27 mouse cellular contexts compared by ENCODE assay signal in the genomic region with DNA sequence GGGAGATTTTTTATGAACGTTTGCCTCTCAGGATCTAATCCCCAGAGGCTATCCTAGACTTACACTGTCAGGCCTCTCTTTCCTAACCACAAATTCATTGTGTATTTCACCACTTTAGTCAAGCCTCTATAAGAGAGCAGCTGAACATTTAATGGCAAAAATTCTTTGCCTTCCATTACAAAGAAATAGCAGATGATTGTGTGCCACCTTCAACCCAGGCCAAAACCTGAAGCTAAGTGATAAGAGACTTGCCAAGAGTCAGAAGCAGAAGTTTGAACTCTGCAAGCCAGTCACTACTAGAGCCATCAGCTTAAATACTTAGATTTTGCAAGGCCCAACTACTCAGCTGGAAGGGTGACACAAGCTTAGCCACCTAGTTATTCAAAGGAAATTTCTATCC.
"Had no signal": no experiment of that assay in that cellular context is flagged by ENCODE, and none has a peak within 500 bp of the region (broad histone marks: within the 10 kb centered on the region; RNA-seq: fewer than 3 reads in every experiment).

No protein-coding gene starts in this region.

- H3K9ac ChIP-seq: embryonic facial prominence, embryonic 12.5 days; embryonic facial prominence, embryonic 13.5 days; embryonic facial prominence, embryonic 15.5 days; forebrain, embryonic 12.5 days; forebrain, embryonic 13.5 days; forebrain, embryonic 15.5 days; forebrain, postnatal 0 days had no signal

- H3K27me3 ChIP-seq: embryonic facial prominence, embryonic 12.5 days; embryonic facial prominence, embryonic 13.5 days; embryonic facial prominence, embryonic 15.5 days; forebrain, embryonic 12.5 days; forebrain, embryonic 13.5 days; forebrain, embryonic 15.5 days had no signal

- H3K36me3 ChIP-seq: embryonic facial prominence, embryonic 10.5 days; embryonic facial prominence, embryonic 12.5 days; embryonic facial prominence, embryonic 13.5 days; embryonic facial prominence, embryonic 15.5 days; forebrain, embryonic 10.5 days; forebrain, embryonic 12.5 days; forebrain, embryonic 15.5 days had no signal

- DNase-seq: cerebellum, adult 9-10 months; cerebellum, adult 9-11 months; cerebellum, postnatal 10 days; cerebellum, postnatal 14 days; cerebellum, postnatal 25 days; cerebellum, postnatal 36 days; embryo, embryonic 11 days; forebrain, postnatal 0 days; gastrocnemius, adult 2 months; gastrocnemius, postnatal 10 days; gastrocnemius, postnatal 14 days; gastrocnemius, postnatal 25 days; gastrocnemius, postnatal 36 days; heart, adult 11 months; heart, adult 18-20 months; heart, adult 2 months had no signal

- H3K9me3 ChIP-seq: embryonic facial prominence, embryonic 10.5 days; embryonic facial prominence, embryonic 12.5 days; embryonic facial prominence, embryonic 13.5 days; embryonic facial prominence, embryonic 15.5 days; forebrain, embryonic 10.5 days; forebrain, embryonic 12.5 days; forebrain, embryonic 13.5 days; forebrain, embryonic 15.5 days had no signal

- H3K4me3 ChIP-seq: embryonic facial prominence, embryonic 10.5 days; embryonic facial prominence, embryonic 12.5 days; embryonic facial prominence, embryonic 13.5 days; embryonic facial prominence, embryonic 15.5 days; erythroblast, embryonic 14.5 days; forebrain, embryonic 10.5 days; forebrain, embryonic 12.5 days; forebrain, embryonic 13.5 days; forebrain, embryonic 15.5 days; gastrocnemius, adult 2 months; heart, adult 2 months had no signal

- H3K27ac ChIP-seq: embryonic facial prominence, embryonic 10.5 days; embryonic facial prominence, embryonic 12.5 days; embryonic facial prominence, embryonic 13.5 days; embryonic facial prominence, embryonic 15.5 days; forebrain, embryonic 10.5 days; forebrain, embryonic 12.5 days; forebrain, embryonic 13.5 days; forebrain, embryonic 15.5 days; gastrocnemius, adult 2 months; heart, adult 2 months had no signal

- ATAC-seq: forebrain, embryonic 13.5 days; forebrain, embryonic 14.5 days; forebrain, embryonic 15.5 days; forebrain, embryonic 16.5 days; forebrain, postnatal 0 days had no signal

- H3K4me1 ChIP-seq: embryonic facial prominence, embryonic 10.5 days; embryonic facial prominence, embryonic 12.5 days; embryonic facial prominence, embryonic 13.5 days; embryonic facial prominence, embryonic 15.5 days; forebrain, embryonic 10.5 days; forebrain, embryonic 12.5 days; forebrain, embryonic 13.5 days; forebrain, embryonic 15.5 days had no signal

- H3K4me2 ChIP-seq: embryonic facial prominence, embryonic 12.5 days; embryonic facial prominence, embryonic 13.5 days; embryonic facial prominence, embryonic 15.5 days; forebrain, embryonic 12.5 days; forebrain, embryonic 13.5 days; forebrain, embryonic 15.5 days had no signal
